Mouse (Mus musculus) limb, embryonic 11.5 days (tissue): ENCODE measurements around the gene Dnah17. TPM values are rescaled to one million over a fixed set of nuclear protein-coding genes. Genes with fewer than 3 reads are reported as not detected.

Source experiments
- microRNA-seq: library from miRNA; unstranded; fragments of <30 nt; microRNA quantifications from one replicate; pipeline ENCODE4, GENCODE M21; 2016
- polyA plus RNA-seq: library from polyadenylated mRNA; unstranded; fragments of >200 nt; fragmentation: Nextera tagmentation; extraction: Ambion mirVana; gene quantifications from 2 replicates; pipeline ENCODE4 v1.2.1, GENCODE M21; 2014

The Dnah17 gene
- polyA plus RNA-seq, 1 experiment from 2014 or later = 0.11 TPM

Small RNA genes within 50 kb of the gene (microRNA-seq; reads per million reads assigned to microRNA genes)
- not detected for gene Mir6933

Other genes starting within 250 kb of the Dnah17 start
- 5.4 and 6.7 TPM in 2 replicates for gene Socs3, start 160.6 kb downstream of the Dnah17 start, polyA plus RNA-seq
- 38.4 and 39.3 TPM in 2 replicates for gene Pgs1, start 144.3 kb downstream of the Dnah17 start, polyA plus RNA-seq
- 13.3 and 16.2 TPM in 2 replicates for gene Cyth1, start 118.0 kb upstream of the Dnah17 start, polyA plus RNA-seq
- 13.6 and 15.3 TPM in 2 replicates for gene Usp36, start 159.6 kb upstream of the Dnah17 start, polyA plus RNA-seq
- 0.21 and 0.53 TPM in 2 replicates for gene Cep295nl, start 211.9 kb upstream of the Dnah17 start, polyA plus RNA-seq
- gene Timp2, start 225.1 kb upstream of the Dnah17 start, polyA plus RNA-seq = 64.4 and 68.4 TPM in 2 replicates